Mouse (Mus musculus) heart, embryonic 13.5 days (tissue): Measurements from ENCODE around the gene Tbc1d20. TPM values are rescaled to one million over a fixed set of nuclear protein-coding genes. Genes with fewer than 3 reads are reported as not detected.

Experiments used
- ATAC-seq: fragments of 200-750 bp; cut with Nextera tagmentation; 2 replicates; pipeline ENCODE4 v1.8.0; 2017; ENCODE audit warnings: moderate TSS enrichment; ENCODE audit not compliant: insufficient number of reproducible peaks, low FRiP score, low TSS enrichment; ENCODE audit errors: extremely low read depth
- H3K27ac ChIP-seq: fragments of 300-500 bp; sonication (generic); replicated peaks from 2 replicates; pipeline ENCODE4 v1.5.1; 2015; ENCODE audit warnings: moderate library complexity, mild to moderate bottlenecking, inconsistent platforms
- H3K27me3 ChIP-seq: fragments of 300-500 bp; sonication (generic); replicated peaks from 2 replicates; pipeline ENCODE4 v1.6.1; 2015; ENCODE audit warnings: mild to moderate bottlenecking, inconsistent platforms
- H3K36me3 ChIP-seq: fragments of 300-500 bp; sonication (generic); 2 replicates; pipeline ENCODE4 v1.6.1; 2015; ENCODE audit warnings: mild to moderate bottlenecking, inconsistent platforms
- H3K4me1 ChIP-seq: fragments of 300-500 bp; sonication (generic); 2 replicates; pipeline ENCODE4 v1.6.1; 2015; ENCODE audit warnings: inconsistent platforms
- H3K4me2 ChIP-seq: fragments of 300-500 bp; sonication (generic); 2 replicates; pipeline ENCODE4 v1.6.1; 2015; ENCODE audit warnings: inconsistent platforms, mild to moderate bottlenecking, moderate library complexity
- H3K4me3 ChIP-seq: fragments of 300-500 bp; sonication (generic); 2 replicates; pipeline ENCODE4 v1.5.1; 2015; ENCODE audit warnings: moderate library complexity, mild to moderate bottlenecking, inconsistent platforms
- H3K9ac ChIP-seq: fragments of 300-500 bp; sonication (generic); 2 replicates; pipeline ENCODE4 v1.6.1; 2015; ENCODE audit warnings: inconsistent platforms, mild to moderate bottlenecking, moderate library complexity
- H3K9me3 ChIP-seq: fragments of 300-500 bp; sonication (generic); 2 replicates; pipeline ENCODE4 v1.6.1; 2016; ENCODE audit warnings: inconsistent platforms
- WGBS: fragments of 180-500 bp; shearing (Covaris S2); methylation state at CpG from one replicate; pipeline ENCODE4 v1.1.7; 2015; ENCODE audit warnings: mixed read lengths; 5-methylcytosine and 5-hydroxymethylcytosine counted together
- polyA plus RNA-seq: library from polyadenylated mRNA; unstranded; fragments of >200 nt; fragmentation: Nextera tagmentation; extraction: Ambion mirVana; gene quantifications from 2 replicates; pipeline ENCODE4 v1.2.1, GENCODE M21; 2015

The Tbc1d20 gene
- polyA plus RNA-seq, 1 experiment from 2014 or later = 29.1 TPM

DNA sequence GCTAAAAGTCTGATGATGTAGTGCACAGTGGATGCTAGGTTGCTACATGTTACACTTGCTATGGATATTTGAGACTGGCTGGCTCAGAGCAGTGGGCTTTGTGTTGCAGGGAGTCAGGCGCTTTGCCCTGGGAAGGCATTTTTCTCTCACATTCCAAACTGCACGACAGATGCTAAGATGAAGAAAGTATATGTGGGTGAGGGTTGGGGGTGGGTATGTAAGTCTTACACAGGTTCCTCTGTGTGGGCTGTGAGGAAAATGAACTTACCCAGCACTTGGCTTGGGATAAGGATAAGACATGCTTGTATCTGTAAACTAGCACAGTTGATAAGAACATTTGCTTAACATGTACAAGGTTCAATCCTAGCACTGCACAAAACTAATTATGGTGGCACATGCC, 9.2 kb downstream of the Tbc1d20 start:
- H3K36me3 ChIP-seq = peaks cover 65% of the 10 kb centered on the region
- ATAC-seq = no peak
- peaks cover 11% of the 10 kb centered on the region for H3K4me1 ChIP-seq
- H3K9me3 ChIP-seq = no peaks in the 10 kb centered on the region
- H3K9ac ChIP-seq = no peak overlapping the region
- H3K27ac ChIP-seq = no peak overlapping the region
- 77% methylated on average over 2 of the region's 2 CpGs for WGBS
- no peak overlapping the region for H3K4me3 ChIP-seq
- H3K27me3 ChIP-seq = no peaks in the 10 kb centered on the region
- H3K4me2 ChIP-seq = no peak overlapping the region

DNA sequence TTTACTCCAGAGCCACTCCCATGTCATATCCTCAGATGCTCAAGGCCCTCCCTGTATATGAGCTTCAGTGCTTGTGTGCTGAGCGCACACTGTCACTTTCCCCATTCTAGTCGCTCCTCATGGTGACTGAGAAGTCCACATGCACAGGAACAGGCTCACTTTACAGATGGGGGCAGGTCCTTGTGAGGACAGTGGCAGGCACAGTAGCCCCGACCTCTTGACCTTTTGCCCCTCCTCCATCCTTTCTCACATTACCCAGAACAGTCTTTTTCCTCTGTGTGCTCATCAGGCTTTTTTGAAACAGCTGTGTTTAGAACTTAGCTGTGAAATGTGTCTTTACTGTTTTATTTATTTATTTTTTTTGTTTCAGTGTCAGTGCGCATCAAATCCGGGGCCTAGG, 10.2 kb downstream of the Tbc1d20 start:
- 63% methylated on average over 5 of the region's 5 CpGs for WGBS
- Histone ChIP-seq H3K9me3 (no peaks in the 10 kb centered on the region), H3K4me1 (peaks cover 1% of the 10 kb centered on the region), H3K27ac (no peak overlapping the region), H3K4me3 (no peak overlapping the region), H3K4me2 (no peak overlapping the region), H3K9ac (no peak overlapping the region), H3K27me3 (no peaks in the 10 kb centered on the region), H3K36me3 (peaks cover 74% of the 10 kb centered on the region)
- no peak for ATAC-seq

DNA sequence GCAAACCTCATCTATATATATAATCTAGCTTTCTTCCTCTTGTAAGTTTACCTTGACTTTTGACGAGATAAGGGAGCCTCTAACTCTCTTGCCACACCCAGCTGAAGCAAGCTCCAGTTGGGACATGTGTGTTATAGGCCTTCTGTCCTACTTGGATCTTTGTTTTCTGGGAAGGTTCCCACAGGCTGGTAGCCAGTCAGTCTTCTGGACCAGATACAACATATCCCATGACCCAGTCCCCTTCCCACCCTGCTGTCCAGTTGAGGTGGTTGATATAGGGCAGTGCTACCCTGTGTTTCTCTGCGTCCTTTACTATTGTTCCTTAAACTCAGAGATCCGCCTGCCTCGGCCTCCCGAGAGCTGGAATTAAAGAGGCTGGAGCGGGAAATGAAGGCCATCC, 11.9 kb downstream of the Tbc1d20 start:
- Histone ChIP-seq H3K9me3 (no peaks in the 10 kb centered on the region), H3K4me2 (no peak overlapping the region), H3K27ac (no peak overlapping the region), H3K4me1 (no peaks in the 10 kb centered on the region), H3K9ac (no peak overlapping the region), H3K27me3 (no peaks in the 10 kb centered on the region), H3K36me3 (peaks cover 89% of the 10 kb centered on the region), H3K4me3 (no peak overlapping the region)
- 85% methylated on average over 6 of the region's 6 CpGs for WGBS
- no peak for ATAC-seq

DNA sequence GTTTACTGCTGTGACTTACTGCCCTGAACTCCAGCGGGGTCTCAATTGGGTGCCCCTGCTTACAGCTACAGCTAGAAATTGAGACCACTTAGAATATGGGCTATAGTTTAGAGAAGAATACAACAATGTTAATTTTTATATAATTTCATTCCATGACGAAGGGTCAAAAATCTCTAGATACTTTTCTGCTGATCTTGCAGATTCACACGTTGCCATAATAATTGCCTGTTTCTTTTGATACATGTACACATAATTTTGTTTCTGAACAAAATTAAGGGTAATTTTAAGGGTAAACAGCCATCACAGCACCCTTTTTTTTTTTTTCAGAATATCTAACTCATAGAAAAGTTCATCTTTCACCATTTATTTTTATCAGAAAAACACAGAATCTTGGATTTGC, 13.6 kb downstream of the Tbc1d20 start:
- Histone ChIP-seq H3K4me3 (no peak overlapping the region), H3K36me3 (peaks cover 97% of the 10 kb centered on the region), H3K4me1 (no peaks in the 10 kb centered on the region), H3K27ac (no peak overlapping the region), H3K27me3 (no peaks in the 10 kb centered on the region), H3K4me2 (no peak overlapping the region), H3K9ac (no peak overlapping the region), H3K9me3 (no peaks in the 10 kb centered on the region)
- 80% methylated on average over 3 of the region's 3 CpGs for WGBS
- no peak for ATAC-seq

DNA sequence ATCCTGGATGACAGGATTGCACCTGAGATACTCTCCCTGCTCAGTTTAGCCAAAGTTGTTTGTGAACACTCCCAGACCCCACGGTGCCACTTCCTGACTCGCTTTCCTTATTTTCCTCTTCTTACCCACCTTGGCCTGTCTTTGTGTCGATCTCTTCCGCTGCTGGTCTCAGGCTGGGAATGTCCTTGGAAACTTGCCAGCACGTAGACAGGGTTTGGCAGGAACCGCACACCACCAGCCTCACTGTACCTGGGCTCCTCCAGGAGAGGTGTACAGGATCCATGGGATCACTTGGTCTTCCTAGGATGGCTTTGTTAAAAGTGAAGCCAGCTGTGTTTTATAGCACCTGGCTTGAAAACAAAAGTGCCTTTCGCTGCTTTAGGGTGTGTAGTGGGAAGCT, 19.4 kb downstream of the Tbc1d20 start:
- WGBS = 61% methylated on average over 7 of the region's 7 CpGs
- H3K36me3 ChIP-seq = peaks cover 100% of the 10 kb centered on the region
- H3K4me2 ChIP-seq = no peak overlapping the region
- H3K9me3 ChIP-seq = no peaks in the 10 kb centered on the region
- no peak overlapping the region for H3K4me3 ChIP-seq
- no peak overlapping the region for H3K27ac ChIP-seq
- ATAC-seq = no peak
- peaks cover 3% of the 10 kb centered on the region; the same call in 1 of the 2 replicates for H3K4me1 ChIP-seq
- no peak overlapping the region for H3K9ac ChIP-seq
- no peaks in the 10 kb centered on the region for H3K27me3 ChIP-seq

DNA sequence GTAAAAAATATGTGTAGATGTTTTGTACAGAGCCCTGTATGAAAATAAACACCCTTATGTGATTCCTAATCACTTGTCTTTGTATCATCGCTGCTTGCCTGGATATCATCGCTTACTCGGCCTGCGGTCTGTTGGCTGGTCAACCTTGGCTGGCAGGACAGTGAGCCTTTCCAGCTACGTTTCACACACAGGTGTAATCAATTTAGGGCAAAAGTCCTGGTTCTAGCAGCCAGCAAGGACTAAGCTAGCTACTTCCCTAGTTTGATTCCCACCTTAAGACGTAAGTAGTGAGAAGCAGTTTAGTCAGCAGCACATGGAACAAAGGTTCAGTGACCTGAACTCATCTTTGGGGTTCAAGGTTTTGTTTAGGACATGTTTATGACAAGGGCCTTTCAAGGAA, 20.3 kb downstream of the Tbc1d20 start:
- H3K27ac ChIP-seq = no peak overlapping the region
- no peaks in the 10 kb centered on the region for H3K27me3 ChIP-seq
- no peak overlapping the region for H3K9ac ChIP-seq
- no peak overlapping the region for H3K4me3 ChIP-seq
- peaks cover 100% of the 10 kb centered on the region for H3K36me3 ChIP-seq
- no peaks in the 10 kb centered on the region for H3K9me3 ChIP-seq
- WGBS = 91% methylated on average over 6 of the region's 6 CpGs
- no peak overlapping the region for H3K4me2 ChIP-seq
- peaks cover 3% of the 10 kb centered on the region; the same call in 1 of the 2 replicates for H3K4me1 ChIP-seq
- ATAC-seq = no peak

DNA sequence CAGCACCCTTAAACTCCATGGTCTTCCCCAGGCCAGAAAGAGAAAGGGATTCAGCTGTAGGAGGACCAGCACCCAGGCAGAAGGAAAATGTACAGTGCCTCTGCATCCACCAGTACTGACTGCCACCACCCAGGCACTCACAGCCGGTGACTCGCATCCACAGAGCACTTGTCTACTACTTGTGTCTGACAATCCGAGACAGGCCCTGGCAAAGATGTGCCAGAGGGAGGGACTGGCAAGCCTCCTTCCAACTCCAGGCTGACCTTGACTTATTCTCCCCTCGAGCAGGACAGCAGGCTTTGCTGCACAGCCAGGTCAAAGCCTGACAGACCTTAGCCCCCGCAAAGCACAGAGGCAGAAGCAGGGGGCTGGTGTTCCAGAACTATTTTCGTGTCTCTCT, 23.4 kb downstream of the Tbc1d20 start:
- no peaks in the 10 kb centered on the region for H3K27me3 ChIP-seq
- peaks cover 3% of the 10 kb centered on the region; the same call in 1 of the 2 replicates for H3K4me1 ChIP-seq
- ATAC-seq = no peak
- H3K9me3 ChIP-seq = no peaks in the 10 kb centered on the region
- H3K9ac ChIP-seq = no peak overlapping the region
- WGBS = 73% methylated on average over 6 of the region's 6 CpGs
- no peak overlapping the region for H3K4me2 ChIP-seq
- H3K27ac ChIP-seq = no peak overlapping the region
- H3K36me3 ChIP-seq = peaks cover 100% of the 10 kb centered on the region
- no peak overlapping the region for H3K4me3 ChIP-seq

DNA sequence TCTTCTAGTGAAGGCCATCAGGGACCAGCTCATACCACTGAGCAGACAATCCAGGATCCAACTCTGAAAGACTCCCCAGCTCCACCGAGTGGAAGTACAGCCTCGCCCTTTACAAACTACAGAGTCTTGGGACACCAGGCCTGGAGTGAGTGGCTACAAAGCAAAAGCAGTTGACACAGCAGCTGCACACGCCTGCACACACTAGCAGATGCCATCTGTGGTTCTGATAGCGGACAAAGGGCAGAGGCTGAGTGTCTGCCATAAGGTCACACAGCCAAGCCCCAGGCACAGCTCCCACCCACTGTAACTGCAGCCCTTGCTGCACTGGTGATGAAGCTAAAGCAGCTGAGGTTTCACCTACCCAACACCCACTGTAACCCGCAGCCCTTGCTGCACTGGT, 27.9 kb downstream of the Tbc1d20 start:
- 88% methylated on average over 5 of the region's 5 CpGs for WGBS
- H3K9ac ChIP-seq = no peak overlapping the region
- no peak overlapping the region for H3K4me3 ChIP-seq
- H3K36me3 ChIP-seq = peaks cover 100% of the 10 kb centered on the region
- no peak overlapping the region for H3K27ac ChIP-seq
- H3K4me1 ChIP-seq = no peaks in the 10 kb centered on the region
- no peak for ATAC-seq
- no peaks in the 10 kb centered on the region for H3K9me3 ChIP-seq
- no peaks in the 10 kb centered on the region for H3K27me3 ChIP-seq
- H3K4me2 ChIP-seq = no peak overlapping the region

DNA sequence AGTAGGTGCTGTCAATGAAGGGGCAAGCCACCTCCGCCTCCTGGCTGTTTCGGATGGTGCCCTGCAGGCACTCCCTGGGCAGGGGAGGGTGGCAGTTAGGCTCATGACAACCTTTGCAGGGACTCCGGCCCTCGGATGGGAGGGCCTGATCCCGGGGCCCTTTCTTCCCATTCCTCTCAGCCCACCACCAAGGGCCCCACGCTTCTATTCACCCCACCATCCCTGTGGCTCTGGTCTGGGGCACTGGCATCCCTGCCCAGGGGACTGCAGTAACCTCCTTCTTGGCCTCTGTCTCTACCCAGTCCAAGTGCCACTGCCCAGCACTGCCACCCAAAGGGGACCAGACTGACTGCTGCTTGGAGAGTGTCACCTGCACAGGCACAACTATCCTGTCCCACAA, 28.6 kb downstream of the Tbc1d20 start:
- no peak for ATAC-seq
- 88% methylated on average over 6 of the region's 6 CpGs for WGBS
- H3K9me3 ChIP-seq = no peaks in the 10 kb centered on the region
- no peak overlapping the region for H3K9ac ChIP-seq
- no peaks in the 10 kb centered on the region for H3K4me1 ChIP-seq
- no peak overlapping the region for H3K4me2 ChIP-seq
- no peak overlapping the region for H3K4me3 ChIP-seq
- H3K36me3 ChIP-seq = peaks cover 100% of the 10 kb centered on the region
- no peak overlapping the region for H3K27ac ChIP-seq
- H3K27me3 ChIP-seq = no peaks in the 10 kb centered on the region

DNA sequence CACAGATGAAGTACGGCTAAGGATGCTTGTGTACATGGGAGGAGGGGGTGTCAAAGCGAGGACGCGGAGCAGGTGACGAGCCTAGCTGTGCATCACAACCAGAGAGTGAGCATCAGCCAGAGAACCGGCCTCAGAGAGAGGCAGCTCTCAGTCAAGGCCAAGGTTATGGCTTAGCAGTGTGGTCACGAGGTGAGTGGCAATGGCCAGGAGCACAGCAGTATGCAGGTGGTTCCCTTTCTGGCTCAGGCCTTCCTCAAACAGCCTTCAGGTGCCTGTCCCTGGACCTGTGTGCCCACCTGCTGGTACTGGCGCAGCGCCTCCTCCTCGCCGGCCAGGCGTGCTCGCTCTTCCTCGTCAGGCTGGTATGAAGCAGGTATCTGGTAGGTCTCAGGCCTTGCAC, 30.3 kb downstream of the Tbc1d20 start:
- Histone ChIP-seq H3K9ac (no peak overlapping the region), H3K4me3 (no peak overlapping the region), H3K4me1 (no peaks in the 10 kb centered on the region), H3K36me3 (peaks cover 99% of the 10 kb centered on the region), H3K4me2 (no peak overlapping the region), H3K27me3 (no peaks in the 10 kb centered on the region), H3K9me3 (no peaks in the 10 kb centered on the region), H3K27ac (no peak overlapping the region)
- WGBS = 92% methylated on average over 14 of the region's 14 CpGs
- no peak for ATAC-seq

DNA sequence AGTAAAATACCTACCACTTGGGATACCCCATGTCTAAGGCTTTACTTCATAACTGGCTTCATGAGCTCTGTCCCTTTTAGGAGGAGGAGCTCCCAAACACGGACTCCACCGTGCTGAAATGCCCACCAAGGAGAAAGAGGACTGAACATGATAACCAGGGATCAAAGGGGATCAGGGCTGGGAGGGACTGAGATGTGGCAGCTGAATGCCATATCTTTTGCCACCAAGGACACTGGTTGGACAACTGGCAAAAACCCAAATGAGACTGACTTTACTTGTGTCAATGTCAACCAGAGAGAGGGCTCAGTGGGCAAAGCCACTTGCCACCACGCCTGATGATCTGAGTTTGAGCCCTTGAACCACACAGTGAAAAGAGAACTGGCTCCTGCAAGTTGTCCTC, 31.2 kb downstream of the Tbc1d20 start:
- no peak for ATAC-seq
- H3K27me3 ChIP-seq = no peaks in the 10 kb centered on the region
- 78% methylated on average over 3 of the region's 3 CpGs for WGBS

DNA sequence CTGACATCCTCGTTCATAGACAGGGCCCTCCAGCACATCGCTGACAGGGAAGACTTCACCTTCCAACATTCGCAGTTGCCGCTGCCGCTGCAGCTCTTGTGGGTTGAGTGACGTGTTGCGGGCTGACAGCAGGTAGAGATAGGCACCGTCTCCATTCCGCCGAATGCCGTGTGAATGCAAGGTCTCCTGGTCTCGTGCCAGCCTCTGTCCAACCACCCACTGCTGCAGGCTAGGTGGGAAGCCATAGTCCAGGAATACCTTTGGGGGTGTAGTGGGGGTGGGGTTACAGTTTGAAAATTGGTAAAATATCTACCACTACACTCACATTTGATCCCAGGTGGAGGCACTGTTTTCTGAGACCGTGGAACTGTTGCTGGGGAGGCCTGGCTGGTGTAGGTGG, 32.5 kb downstream of the Tbc1d20 start:
- Histone ChIP-seq H3K27ac (no peak overlapping the region), H3K9ac (no peak overlapping the region), H3K36me3 (peaks cover 89% of the 10 kb centered on the region), H3K4me1 (peaks cover 12% of the 10 kb centered on the region), H3K27me3 (no peaks in the 10 kb centered on the region), H3K4me3 (no peak overlapping the region), H3K4me2 (no peak overlapping the region), H3K9me3 (no peaks in the 10 kb centered on the region)
- 71% methylated on average over 13 of the region's 13 CpGs for WGBS
- ATAC-seq = no peak

More for the DNA sequence above, 31.2 kb downstream of the Tbc1d20 start:
- Histone ChIP-seq H3K4me3 (no peak overlapping the region), H3K36me3 (peaks cover 97% of the 10 kb centered on the region), H3K4me1 (no peaks in the 10 kb centered on the region), H3K9me3 (no peaks in the 10 kb centered on the region), H3K27ac (no peak overlapping the region), H3K9ac (no peak overlapping the region), H3K4me2 (no peak overlapping the region)
